Mouse (Mus musculus): ENCODE measurements around the gene Itpr2. TPM values are rescaled to one million over a fixed set of nuclear protein-coding genes. Genes with fewer than 3 reads are reported as not detected.

Itpr2 gene
- polyA plus RNA-seq, 1 experiment: 25.5 TPM

- H3K4me1 ChIP-seq (ENCODE audit: control insufficient read depth, insufficient read depth, low read length): peaks cover 2% of the 10 kb centered on the region; the same call in 1 of the 2 replicates
- no peak for DNase-seq
- WGBS: 87% methylated on average over 8 of the region's 8 CpGs
- H3K4me3 ChIP-seq (replicated peaks; ENCODE audit: extremely low read depth, low read depth, low read length): no peak overlapping the region
- TF ChIP-seq POLR2A (IDR thresholded peaks at IDR 0.05; ENCODE audit: borderline replicate concordance, extremely low read depth, low read depth, low read length): no peak
- no peak for TF ChIP-seq CTCF (IDR thresholded peaks at IDR 0.05; ENCODE audit: insufficient read depth, low read length)
Observed at GRCm38 (mm10) chr6:146302574-146303130, 199.4 kb downstream of the Itpr2 start.

GRCm38 (mm10) chr6:146302101-146302500 lies 199.9 kb downstream of the Itpr2 start:
- peaks cover 2% of the 10 kb centered on the region; the same call in 1 of the 2 replicates for H3K4me1 ChIP-seq (ENCODE audit: control insufficient read depth, insufficient read depth, low read length)
- TF ChIP-seq POLR2A (IDR thresholded peaks at IDR 0.05; ENCODE audit: borderline replicate concordance, extremely low read depth, low read depth, low read length): no peak
- no peak for TF ChIP-seq CTCF (IDR thresholded peaks at IDR 0.05; ENCODE audit: insufficient read depth, low read length)
- no peak for DNase-seq
- WGBS: 69% methylated on average over 3 of the region's 3 CpGs
- no peak overlapping the region for H3K4me3 ChIP-seq (replicated peaks; ENCODE audit: extremely low read depth, low read depth, low read length)

- Histone ChIP-seq H3K4me3 (replicated peaks; ENCODE audit: extremely low read depth, low read depth, low read length) (no peak overlapping the region), H3K4me1 (ENCODE audit: control insufficient read depth, insufficient read depth, low read length) (peaks cover 2% of the 10 kb centered on the region; the same call in 1 of the 2 replicates)
- no peak for DNase-seq
- TF ChIP-seq POLR2A (IDR thresholded peaks at IDR 0.05; ENCODE audit: borderline replicate concordance, extremely low read depth, low read depth, low read length): no peak
- TF ChIP-seq CTCF (IDR thresholded peaks at IDR 0.05; ENCODE audit: insufficient read depth, low read length): no peak
Observed at GRCm38 (mm10) chr6:146300961-146301360, 201.1 kb downstream of the Itpr2 start.

GRCm38 (mm10) chr6:146298712-146299111 lies 203.3 kb downstream of the Itpr2 start:
- no peak for DNase-seq

GRCm38 (mm10) chr6:146291036-146291435 lies 211.0 kb downstream of the Itpr2 start:
- TF ChIP-seq POLR2A (IDR thresholded peaks at IDR 0.05; ENCODE audit: borderline replicate concordance, extremely low read depth, low read depth, low read length) (no peak), CTCF (IDR thresholded peaks at IDR 0.05; ENCODE audit: insufficient read depth, low read length) (no peak)

More at GRCm38 (mm10) chr6:146298712-146299111, 203.3 kb downstream of the Itpr2 start:
- no peaks in the 10 kb centered on the region for H3K4me1 ChIP-seq (ENCODE audit: control insufficient read depth, insufficient read depth, low read length)
- no peak overlapping the region for H3K4me3 ChIP-seq (replicated peaks; ENCODE audit: extremely low read depth, low read depth, low read length)
- TF ChIP-seq POLR2A (IDR thresholded peaks at IDR 0.05; ENCODE audit: borderline replicate concordance, extremely low read depth, low read depth, low read length): no peak
- TF ChIP-seq CTCF (IDR thresholded peaks at IDR 0.05; ENCODE audit: insufficient read depth, low read length): peak; percentile 10; the same call in 1 of the 2 replicates

GRCm38 (mm10) chr6:146289801-146290200 lies 212.2 kb downstream of the Itpr2 start:
- no peaks in the 10 kb centered on the region for H3K4me1 ChIP-seq (ENCODE audit: control insufficient read depth, insufficient read depth, low read length)
- WGBS: 73% methylated on average over 10 of the region's 10 CpGs
- no peak for DNase-seq
- TF ChIP-seq POLR2A (IDR thresholded peaks at IDR 0.05; ENCODE audit: borderline replicate concordance, extremely low read depth, low read depth, low read length) (no peak), CTCF (IDR thresholded peaks at IDR 0.05; ENCODE audit: insufficient read depth, low read length) (no peak)
- no peak overlapping the region for H3K4me3 ChIP-seq (replicated peaks; ENCODE audit: extremely low read depth, low read depth, low read length)

More at GRCm38 (mm10) chr6:146291036-146291435, 211.0 kb downstream of the Itpr2 start:
- no peak for DNase-seq
- 92% methylated on average over 10 of the region's 10 CpGs for WGBS
- H3K4me1 ChIP-seq (ENCODE audit: control insufficient read depth, insufficient read depth, low read length): no peaks in the 10 kb centered on the region
- no peak overlapping the region for H3K4me3 ChIP-seq (replicated peaks; ENCODE audit: extremely low read depth, low read depth, low read length)

- TF ChIP-seq POLR2A (IDR thresholded peaks at IDR 0.05; ENCODE audit: borderline replicate concordance, extremely low read depth, low read depth, low read length): no peak
- TF ChIP-seq CTCF (IDR thresholded peaks at IDR 0.05; ENCODE audit: insufficient read depth, low read length): no peak
- Histone ChIP-seq H3K4me1 (ENCODE audit: control insufficient read depth, insufficient read depth, low read length) (no peaks in the 10 kb centered on the region), H3K4me3 (replicated peaks; ENCODE audit: extremely low read depth, low read depth, low read length) (no peak overlapping the region)
- 89% methylated on average over 5 of the region's 5 CpGs for WGBS
- no peak for DNase-seq
Observed at GRCm38 (mm10) chr6:146288266-146288665, 213.8 kb downstream of the Itpr2 start.

- no peaks in the 10 kb centered on the region for H3K4me1 ChIP-seq (ENCODE audit: control insufficient read depth, insufficient read depth, low read length)
- WGBS: 91% methylated on average over 11 of the region's 11 CpGs
- TF ChIP-seq CTCF (IDR thresholded peaks at IDR 0.05; ENCODE audit: insufficient read depth, low read length): no peak
- TF ChIP-seq POLR2A (IDR thresholded peaks at IDR 0.05; ENCODE audit: borderline replicate concordance, extremely low read depth, low read depth, low read length): no peak
- no peak overlapping the region for H3K4me3 ChIP-seq (replicated peaks; ENCODE audit: extremely low read depth, low read depth, low read length)
- no peak for DNase-seq
Observed at GRCm38 (mm10) chr6:146284921-146285565, 217.0 kb downstream of the Itpr2 start.

- 63% methylated on average over 7 of the region's 7 CpGs for WGBS
- TF ChIP-seq CTCF (IDR thresholded peaks at IDR 0.05; ENCODE audit: insufficient read depth, low read length): no peak
- TF ChIP-seq POLR2A (IDR thresholded peaks at IDR 0.05; ENCODE audit: borderline replicate concordance, extremely low read depth, low read depth, low read length): no peak
- no peak for DNase-seq
- H3K4me1 ChIP-seq (ENCODE audit: control insufficient read depth, insufficient read depth, low read length): no peaks in the 10 kb centered on the region
- H3K4me3 ChIP-seq (replicated peaks; ENCODE audit: extremely low read depth, low read depth, low read length): no peak overlapping the region
Observed at GRCm38 (mm10) chr6:146283981-146284380, 218.0 kb downstream of the Itpr2 start.
